Mouse (Mus musculus): Measurements from ENCODE around the gene Hist2h3c2.
"Not testable (repeated sequence)": the region's sequence is repeated elsewhere in the genome, so short reads cannot be mapped to it uniquely, and the experiment has no call there.

Hist2h3c2 gene

GRCm38 (mm10) chr3:96237335-96237903, 1.5 kb downstream of the Hist2h3c2 start:
- in situ Hi-C loops (cut with MboI, MseI) = loop anchor here (10.0 to 25.0 kb wide), 2 partner anchors 583 to 1125 kb away; partner anchors contain the start of genes Mcl1 (in 1 of the 2), Pip5k1a (in 1 of the 2), Tmod4 (in 1 of the 2) and Vps72 (in 1 of the 2)

GRCm38 (mm10) chr3:96236834-96237334, 2.0 kb downstream of the Hist2h3c2 start:
- in situ Hi-C loops (cut with MboI, MseI) = loop anchor here (10.0 to 25.0 kb wide), 2 partner anchors 582 to 1125 kb away; partner anchors contain the start of genes Mcl1 (in 1 of the 2), Pip5k1a (in 1 of the 2), Tmod4 (in 1 of the 2) and Vps72 (in 1 of the 2)

GRCm38 (mm10) chr3:96235836-96236235, 3.1 kb downstream of the Hist2h3c2 start:
- in situ Hi-C loops (cut with MboI, MseI) = loop anchor here (10.0 to 25.0 kb wide), 2 partner anchors 581 to 1124 kb away; partner anchors contain the start of genes Mcl1 (in 1 of the 2), Pip5k1a (in 1 of the 2), Tmod4 (in 1 of the 2) and Vps72 (in 1 of the 2)

- in situ Hi-C loops (cut with MboI, MseI) = loop anchor here (10.0 to 25.0 kb wide), 2 partner anchors 580 to 1123 kb away; partner anchors contain the start of genes Mcl1 (in 1 of the 2), Pip5k1a (in 1 of the 2), Tmod4 (in 1 of the 2) and Vps72 (in 1 of the 2)
Measured at GRCm38 (mm10) chr3:96234914-96235313, 4.0 kb downstream of the Hist2h3c2 start.

- in situ Hi-C loops (cut with MboI, MseI) = loop anchor here (10.0 to 25.0 kb wide), 2 partner anchors 577 to 1119 kb away; partner anchors contain the start of genes Mcl1 (in 1 of the 2), Pip5k1a (in 1 of the 2), Tmod4 (in 1 of the 2) and Vps72 (in 1 of the 2)
Measured at GRCm38 (mm10) chr3:96231758-96232120, 7.2 kb downstream of the Hist2h3c2 start.

- in situ Hi-C loops (cut with MboI, MseI) = loop anchor here (10.0 to 25.0 kb wide), 2 partner anchors 576 to 1119 kb away; partner anchors contain the start of genes Mcl1 (in 1 of the 2), Pip5k1a (in 1 of the 2), Tmod4 (in 1 of the 2) and Vps72 (in 1 of the 2)
Measured at GRCm38 (mm10) chr3:96230910-96231757, 7.8 kb downstream of the Hist2h3c2 start.

GRCm38 (mm10) chr3:96230404-96230803, 8.5 kb downstream of the Hist2h3c2 start:
- in situ Hi-C loops (cut with MboI, MseI) = loop anchor here (10.0 to 25.0 kb wide), 2 partner anchors 576 to 1118 kb away; partner anchors contain the start of genes Mcl1 (in 1 of the 2), Pip5k1a (in 1 of the 2), Tmod4 (in 1 of the 2) and Vps72 (in 1 of the 2)

- in situ Hi-C loops (cut with MboI, MseI) = loop anchor here (5.0 to 25.0 kb wide), 2 partner anchors 57 to 1117 kb away; partner anchors contain the start of genes Pip5k1a (in 1 of the 2), Sf3b4 (in 1 of the 2), Tmod4 (in 1 of the 2) and Vps72 (in 1 of the 2)
Measured at GRCm38 (mm10) chr3:96228828-96229227, 10.1 kb downstream of the Hist2h3c2 start.

- in situ Hi-C loops (cut with MboI, MseI) = loop anchor here (5.0 to 25.0 kb wide), 2 partner anchors 55 to 1115 kb away; partner anchors contain the start of genes Pip5k1a (in 1 of the 2), Sf3b4 (in 1 of the 2), Tmod4 (in 1 of the 2) and Vps72 (in 1 of the 2)
Measured at GRCm38 (mm10) chr3:96226695-96227648, 12.0 kb downstream of the Hist2h3c2 start.

GRCm38 (mm10) chr3:96225421-96225820, 13.5 kb downstream of the Hist2h3c2 start:
- in situ Hi-C loops (cut with MboI, MseI) = loop anchor here (5.0 to 25.0 kb wide), 2 partner anchors 53 to 1113 kb away; partner anchors contain the start of genes Pip5k1a (in 1 of the 2), Sf3b4 (in 1 of the 2), Tmod4 (in 1 of the 2) and Vps72 (in 1 of the 2)

GRCm38 (mm10) chr3:96222774-96223173, 16.2 kb downstream of the Hist2h3c2 start:
- in situ Hi-C loops (cut with MboI, MseI) = no loop called here

GRCm38 (mm10) chr3:96221640-96222038, 17.3 kb downstream of the Hist2h3c2 start:
- in situ Hi-C loops (cut with MboI, MseI) = no loop called here

- in situ Hi-C loops (cut with MboI, MseI) = no loop called here
Measured at GRCm38 (mm10) chr3:96220765-96221639, 17.9 kb downstream of the Hist2h3c2 start, which contains the start of the genes Hist2h2ac and Hist2h2be. TSS of gene Hist2h2ac (minus strand) at chr3:96220880. TSS of gene Hist2h2be (plus strand) at chr3:96221119.

- in situ Hi-C loops (cut with MboI, MseI) = not testable (repeated sequence)
Measured at GRCm38 (mm10) chr3:96220131-96220764, 18.7 kb downstream of the Hist2h3c2 start.

- in situ Hi-C loops (cut with MboI, MseI) = no loop called here
Measured at GRCm38 (mm10) chr3:96219661-96220130, 19.2 kb downstream of the Hist2h3c2 start, which contains the start of the genes Bola1 and Hist2h2ab. TSS of gene Bola1 (minus strand) at chr3:96219709. TSS of gene Hist2h2ab (plus strand) at chr3:96219865.

- in situ Hi-C loops (cut with MboI, MseI) = no loop called here
Measured at GRCm38 (mm10) chr3:96219191-96219641, 19.7 kb downstream of the Hist2h3c2 start.

GRCm38 (mm10) chr3:96209242-96209641, 29.7 kb downstream of the Hist2h3c2 start:
- in situ Hi-C loops (cut with MboI, MseI) = no loop called here

GRCm38 (mm10) chr3:96207819-96208218, 31.1 kb downstream of the Hist2h3c2 start:
- in situ Hi-C loops (cut with MboI, MseI) = no loop called here
